Mouse (Mus musculus): Measurements from ENCODE around the gene Gm5039. TPM values are rescaled to one million over a fixed set of nuclear protein-coding genes. Genes with fewer than 3 reads are reported as not detected.
"Not testable (repeated sequence)": the region's sequence is repeated elsewhere in the genome, so short reads cannot be mapped to it uniquely, and the experiment has no call there.

Gene Gm5039
- polyA plus RNA-seq, 1 experiment from 2014 or later: not detected

GRCm38 (mm10) chr12:88341286-88341685, 17.5 kb upstream of the Gm5039 start:
- not testable (repeated sequence) for DNase-seq (ENCODE audit: low spot score, missing footprints); H3K9ac ChIP-seq (ENCODE audit: low read length); H3K27ac ChIP-seq (ENCODE audit: low read depth, low read length); H3K27me3 ChIP-seq (ENCODE audit: control insufficient read depth, insufficient read depth, low read length); H3K4me2 ChIP-seq; H3K36me3 ChIP-seq (ENCODE audit: control insufficient read depth, insufficient read depth, low read length); ATAC-seq (ENCODE audit: low FRiP score); H3K4me1 ChIP-seq (ENCODE audit: control insufficient read depth, insufficient read depth, low read length); H3K9me3 ChIP-seq (ENCODE audit: control insufficient read depth, low read length); H3K4me3 ChIP-seq (ENCODE audit: low read depth, low read length)
- whole genome bisulfite sequencing: 21% methylated on average over 2 of the region's 2 CpGs

GRCm38 (mm10) chr12:88336662-88337413, 13.0 kb upstream of the Gm5039 start:
- not testable (repeated sequence) for DNase-seq (ENCODE audit: low spot score, missing footprints); H3K4me3 ChIP-seq (ENCODE audit: low read depth, low read length); H3K4me1 ChIP-seq (ENCODE audit: control insufficient read depth, insufficient read depth, low read length); H3K9me3 ChIP-seq (ENCODE audit: control insufficient read depth, low read length); ATAC-seq (ENCODE audit: low FRiP score); H3K4me2 ChIP-seq; H3K27me3 ChIP-seq (ENCODE audit: control insufficient read depth, insufficient read depth, low read length); H3K9ac ChIP-seq (ENCODE audit: low read length); H3K27ac ChIP-seq (ENCODE audit: low read depth, low read length); H3K36me3 ChIP-seq (ENCODE audit: control insufficient read depth, insufficient read depth, low read length)
- 68% methylated on average over 4 of the region's 4 CpGs for whole genome bisulfite sequencing

DNA sequence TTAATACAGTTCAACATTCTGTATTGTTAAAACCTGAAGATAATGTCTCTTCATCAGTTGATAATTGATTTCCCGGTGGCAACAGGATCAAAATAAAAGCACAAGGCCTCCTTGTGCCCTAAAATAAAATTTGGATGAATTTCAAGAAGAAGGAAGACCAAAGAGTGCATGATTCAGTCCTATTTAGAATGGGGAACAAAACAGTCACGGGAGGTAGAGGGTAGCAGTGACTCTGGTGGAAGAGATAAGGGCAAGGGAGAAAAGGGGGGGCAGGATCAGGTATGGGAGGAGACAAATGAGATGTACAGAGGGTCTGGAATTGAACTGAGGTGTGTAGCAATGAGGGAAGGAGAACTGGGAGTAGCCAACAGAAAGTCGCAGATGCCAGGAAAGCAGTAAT, 9.3 kb downstream of the Gm5039 start:
- DNase-seq (ENCODE audit: low spot score, missing footprints) (no peak), ATAC-seq (ENCODE audit: low FRiP score) (no peak)
- H3K9me3 ChIP-seq (ENCODE audit: control insufficient read depth, low read length): no peaks in the 10 kb centered on the region
- H3K4me2 ChIP-seq: no peak overlapping the region
- WGBS: 88% methylated on average over 3 of the region's 3 CpGs
- no peak overlapping the region for H3K27ac ChIP-seq (ENCODE audit: low read depth, low read length)
- no peaks in the 10 kb centered on the region for H3K36me3 ChIP-seq (ENCODE audit: control insufficient read depth, insufficient read depth, low read length)
- no peaks in the 10 kb centered on the region for H3K27me3 ChIP-seq (ENCODE audit: control insufficient read depth, insufficient read depth, low read length)
- H3K9ac ChIP-seq (ENCODE audit: low read length): no peak overlapping the region
- H3K4me3 ChIP-seq (ENCODE audit: low read depth, low read length): no peak overlapping the region
- no peaks in the 10 kb centered on the region for H3K4me1 ChIP-seq (ENCODE audit: control insufficient read depth, insufficient read depth, low read length)

GRCm38 (mm10) chr12:88297171-88297570, 26.7 kb downstream of the Gm5039 start:
- H3K9me3 ChIP-seq (ENCODE audit: control insufficient read depth, low read length); ATAC-seq (ENCODE audit: low FRiP score); H3K27me3 ChIP-seq (ENCODE audit: control insufficient read depth, insufficient read depth, low read length); H3K4me3 ChIP-seq (ENCODE audit: low read depth, low read length); H3K36me3 ChIP-seq (ENCODE audit: control insufficient read depth, insufficient read depth, low read length); H3K4me2 ChIP-seq; H3K9ac ChIP-seq (ENCODE audit: low read length); H3K4me1 ChIP-seq (ENCODE audit: control insufficient read depth, insufficient read depth, low read length); H3K27ac ChIP-seq (ENCODE audit: low read depth, low read length); DNase-seq (ENCODE audit: low spot score, missing footprints): not testable (repeated sequence)
- WGBS: 69% methylated on average over 2 of the region's 2 CpGs

DNA sequence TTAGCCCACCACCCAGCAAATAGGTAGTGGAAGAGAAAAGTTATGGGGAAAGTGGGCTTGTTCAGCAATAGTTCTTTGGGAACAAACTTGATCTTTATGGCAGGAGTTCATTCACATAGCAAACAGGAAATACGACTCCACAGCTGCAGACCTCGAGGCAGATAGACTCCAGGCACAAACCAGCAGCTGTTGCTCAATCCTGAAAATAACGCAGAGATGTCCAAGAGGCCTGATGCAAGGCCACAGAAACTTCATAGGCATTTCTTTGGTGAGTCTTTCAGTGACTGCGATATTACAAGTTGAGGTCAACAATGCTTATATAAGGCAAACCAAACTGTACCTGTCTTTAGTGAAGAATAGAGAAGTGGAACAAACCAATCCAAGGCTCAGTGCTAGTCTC, 30.7 kb downstream of the Gm5039 start:
- WGBS: 75% methylated on average over 4 of the region's 4 CpGs
- H3K27ac ChIP-seq (ENCODE audit: low read depth, low read length): not testable (repeated sequence)

GRCm38 (mm10) chr12:88285224-88285623, 38.6 kb downstream of the Gm5039 start:
- WGBS: 83% methylated on average over 4 of the region's 5 CpGs
- not testable (repeated sequence) for DNase-seq (ENCODE audit: low spot score, missing footprints); H3K27me3 ChIP-seq (ENCODE audit: control insufficient read depth, insufficient read depth, low read length)

More for the DNA sequence above, 30.7 kb downstream of the Gm5039 start:
- not testable (repeated sequence) for H3K27me3 ChIP-seq (ENCODE audit: control insufficient read depth, insufficient read depth, low read length); ATAC-seq (ENCODE audit: low FRiP score); H3K36me3 ChIP-seq (ENCODE audit: control insufficient read depth, insufficient read depth, low read length); H3K4me3 ChIP-seq (ENCODE audit: low read depth, low read length); DNase-seq (ENCODE audit: low spot score, missing footprints); H3K4me2 ChIP-seq; H3K9ac ChIP-seq (ENCODE audit: low read length); H3K4me1 ChIP-seq (ENCODE audit: control insufficient read depth, insufficient read depth, low read length); H3K9me3 ChIP-seq (ENCODE audit: control insufficient read depth, low read length)

GRCm38 (mm10) chr12:88274400-88274799, 49.4 kb downstream of the Gm5039 start, which contains the start of gene Gm5662:
TSS of gene Gm5662 (minus strand) at chr12:88274500.
- not testable (repeated sequence) for H3K27ac ChIP-seq (ENCODE audit: low read depth, low read length); H3K4me2 ChIP-seq; H3K4me3 ChIP-seq (ENCODE audit: low read depth, low read length); ATAC-seq (ENCODE audit: low FRiP score); H3K9me3 ChIP-seq (ENCODE audit: control insufficient read depth, low read length); H3K4me1 ChIP-seq (ENCODE audit: control insufficient read depth, insufficient read depth, low read length); H3K9ac ChIP-seq (ENCODE audit: low read length); H3K27me3 ChIP-seq (ENCODE audit: control insufficient read depth, insufficient read depth, low read length); H3K36me3 ChIP-seq (ENCODE audit: control insufficient read depth, insufficient read depth, low read length); DNase-seq (ENCODE audit: low spot score, missing footprints)
- WGBS: 86% methylated on average over 5 of the region's 5 CpGs

More at GRCm38 (mm10) chr12:88285224-88285623, 38.6 kb downstream of the Gm5039 start:
- peak; percentile 58; the same call in 1 of the 2 replicates for ATAC-seq (ENCODE audit: low FRiP score)
- not testable (repeated sequence) for H3K4me2 ChIP-seq; H3K27ac ChIP-seq (ENCODE audit: low read depth, low read length); H3K9ac ChIP-seq (ENCODE audit: low read length); H3K4me1 ChIP-seq (ENCODE audit: control insufficient read depth, insufficient read depth, low read length); H3K4me3 ChIP-seq (ENCODE audit: low read depth, low read length); H3K36me3 ChIP-seq (ENCODE audit: control insufficient read depth, insufficient read depth, low read length); H3K9me3 ChIP-seq (ENCODE audit: control insufficient read depth, low read length)

Other genes starting within 250 kb of the Gm5039 start
- gene Gm16368, start 240.3 kb downstream of the Gm5039 start, polyA plus RNA-seq (2014; fragmentation: Nextera tagmentation; extraction: Ambion mirVana): not detected in 2 replicates
- gene Gm10436, start 141.9 kb downstream of the Gm5039 start, polyA plus RNA-seq (2014; fragmentation: Nextera tagmentation; extraction: Ambion mirVana): not detected in 2 replicates
- gene Gm8332, start 73.9 kb downstream of the Gm5039 start, polyA plus RNA-seq (2014; fragmentation: Nextera tagmentation; extraction: Ambion mirVana): not detected in 2 replicates
- gene Gm5662, start 49.5 kb downstream of the Gm5039 start, polyA plus RNA-seq (2014; fragmentation: Nextera tagmentation; extraction: Ambion mirVana): not detected in 2 replicates
- 12.7 TPM in 2 replicates for gene Adck1, start 36.5 kb upstream of the Gm5039 start, polyA plus RNA-seq (2014; fragmentation: Nextera tagmentation; extraction: Ambion mirVana)

Measured in midbrain, embryonic 11.5 days (tissue).